Mouse (Mus musculus) limb, embryonic 15.5 days (tissue): ENCODE results near the gene Lrrfip1. TPM values are rescaled to one million over a fixed set of nuclear protein-coding genes. Genes with fewer than 3 reads are reported as not detected.

Experiments
- ATAC-seq: fragments of 200-750 bp; cut with Nextera tagmentation; 2 replicates; pipeline ENCODE4 v1.8.0; 2017; ENCODE audit warnings: low read depth, moderate TSS enrichment; ENCODE audit not compliant: insufficient number of reproducible peaks, low FRiP score, low TSS enrichment
- H3K27ac ChIP-seq: fragments of 300-500 bp; sonication (generic); 2 replicates; pipeline ENCODE4 v1.5.1; 2015; ENCODE audit warnings: moderate library complexity, mild to moderate bottlenecking, inconsistent platforms
- H3K27me3 ChIP-seq: fragments of 300-500 bp; sonication (generic); 2 replicates; pipeline ENCODE4 v1.6.1; 2015; ENCODE audit warnings: inconsistent platforms
- H3K36me3 ChIP-seq: fragments of 300-500 bp; sonication (generic); 2 replicates; pipeline ENCODE4 v1.6.1; 2015; ENCODE audit warnings: inconsistent platforms
- H3K4me1 ChIP-seq: fragments of 300-500 bp; sonication (generic); 2 replicates; pipeline ENCODE4 v1.6.1; 2015; ENCODE audit warnings: inconsistent platforms
- H3K4me2 ChIP-seq: fragments of 300-500 bp; sonication (generic); 2 replicates; pipeline ENCODE4 v1.6.1; 2015; ENCODE audit warnings: mild to moderate bottlenecking, inconsistent platforms
- H3K4me3 ChIP-seq: fragments of 300-500 bp; sonication (generic); 2 replicates; pipeline ENCODE4 v1.5.1; 2015; ENCODE audit warnings: mild to moderate bottlenecking, inconsistent platforms
- H3K9ac ChIP-seq: fragments of 300-500 bp; sonication (generic); 2 replicates; pipeline ENCODE4 v1.6.1; 2015; ENCODE audit warnings: inconsistent platforms
- H3K9me3 ChIP-seq: fragments of 300-500 bp; sonication (generic); 2 replicates; pipeline ENCODE4 v1.6.1; 2016; ENCODE audit warnings: inconsistent platforms
- WGBS: fragments of 180-500 bp; shearing (Covaris S2); methylation state at CpG from one replicate; pipeline ENCODE4 v1.1.7; 2015; 5-methylcytosine and 5-hydroxymethylcytosine counted together
- polyA plus RNA-seq: library from polyadenylated mRNA; unstranded; fragments of >200 nt; fragmentation: Nextera tagmentation; extraction: Ambion mirVana; gene quantifications from 2 replicates; pipeline ENCODE4 v1.2.1, GENCODE M21; 2015

The Lrrfip1 gene
- polyA plus RNA-seq, 1 experiment from 2014 or later, result 56.8 TPM

DNA sequence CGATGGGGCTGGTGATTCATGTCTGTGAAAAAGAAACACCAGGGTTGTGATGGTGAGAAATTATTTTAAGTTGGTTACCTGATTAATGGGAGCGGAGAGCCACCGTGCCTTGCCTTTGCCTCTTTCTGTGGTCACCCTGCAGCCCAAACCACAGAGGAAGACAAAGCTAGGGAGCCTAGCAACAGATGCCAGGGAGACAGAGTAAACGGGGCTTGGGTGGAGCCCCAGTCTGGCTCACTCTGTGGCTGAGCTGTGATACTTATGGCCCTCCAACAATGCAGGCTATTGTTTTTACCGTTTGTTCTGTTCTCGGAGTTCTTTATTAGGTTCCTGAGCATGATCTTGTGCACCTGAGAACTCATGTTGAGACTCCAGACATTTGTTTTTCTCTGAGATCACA, 50.8 kb downstream of the Lrrfip1 start:
- H3K4me1 ChIP-seq, result peaks cover 31% of the 10 kb centered on the region
- H3K36me3 ChIP-seq, result no peaks in the 10 kb centered on the region
- no peak overlapping the region for H3K27ac ChIP-seq
- no peak overlapping the region for H3K9ac ChIP-seq
- H3K4me2 ChIP-seq, result no peak overlapping the region
- ATAC-seq, result no peak
- H3K27me3 ChIP-seq, result no peaks in the 10 kb centered on the region
- no peak overlapping the region for H3K4me3 ChIP-seq
- 65% methylated on average over 6 of the region's 6 CpGs for WGBS
- no peaks in the 10 kb centered on the region for H3K9me3 ChIP-seq

DNA sequence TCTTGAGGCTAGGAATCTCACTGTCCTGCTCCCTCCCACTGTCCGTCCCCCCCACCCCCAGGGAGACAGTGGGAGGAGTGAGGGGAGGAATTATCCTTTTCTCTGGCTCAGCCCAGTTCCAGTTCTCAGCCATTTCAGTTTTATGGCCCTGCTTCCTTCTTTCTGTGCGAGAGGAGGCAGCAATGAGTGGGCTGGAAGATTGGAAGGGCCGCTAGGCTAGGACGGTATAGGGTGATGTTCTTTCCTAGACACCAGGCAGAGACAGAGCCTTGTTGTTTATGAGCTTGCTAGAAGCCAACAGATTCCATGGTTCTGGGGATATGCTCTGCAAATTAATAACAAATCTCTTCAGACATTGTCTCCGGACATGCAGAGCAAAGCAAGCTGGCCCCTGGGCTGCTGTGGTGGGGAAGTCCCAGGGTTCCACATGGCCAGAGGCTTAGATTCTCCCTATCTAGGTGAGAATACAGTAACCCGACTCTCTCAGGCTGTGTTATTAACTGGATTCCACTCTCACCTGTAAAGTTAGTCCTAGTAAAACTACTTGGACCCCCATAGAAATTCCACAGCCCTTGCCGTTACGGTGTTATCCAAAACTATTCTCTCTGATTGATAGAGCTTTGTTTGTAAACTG, 53.0 kb downstream of the Lrrfip1 start:
- Histone ChIP-seq H3K4me1 (peaks cover 41% of the 10 kb centered on the region), H3K36me3 (no peaks in the 10 kb centered on the region), H3K9ac (no peak overlapping the region), H3K27me3 (no peaks in the 10 kb centered on the region), H3K4me3 (no peak overlapping the region), H3K4me2 (peak overlapping the region; percentile 99; the same call in 1 of the 2 replicates), H3K27ac (no peak overlapping the region), H3K9me3 (no peaks in the 10 kb centered on the region)
- ATAC-seq, result no peak
- 39% methylated on average over 8 of the region's 8 CpGs for WGBS

DNA sequence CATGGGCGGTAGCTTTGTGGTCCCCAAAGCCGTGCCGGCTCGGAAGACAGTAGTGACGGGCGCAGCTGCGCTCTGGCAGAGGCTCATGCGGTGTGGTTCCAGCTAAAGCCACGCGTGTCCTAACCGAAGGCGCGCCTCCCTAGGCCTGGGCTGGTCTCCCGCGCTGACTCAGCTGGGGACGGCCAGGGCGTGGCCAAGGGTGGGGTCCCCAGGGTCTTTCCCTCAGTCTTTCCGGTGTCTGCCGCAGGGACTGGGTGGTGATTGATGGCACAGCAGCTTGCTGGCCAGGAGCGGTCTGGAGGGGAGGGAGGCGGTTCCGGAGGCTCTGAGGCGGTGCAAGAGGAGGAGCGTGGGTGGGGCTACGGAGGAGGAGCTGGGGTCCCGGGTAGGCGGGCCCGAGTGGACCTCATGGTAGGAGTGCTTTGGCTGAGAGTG, 54.2 kb downstream of the Lrrfip1 start:
- ATAC-seq, result peak; percentile 91
- Histone ChIP-seq H3K36me3 (no peaks in the 10 kb centered on the region), H3K4me1 (peaks cover 48% of the 10 kb centered on the region), H3K27ac (peak overlapping the region; percentile 73), H3K27me3 (no peaks in the 10 kb centered on the region), H3K9ac (peak overlapping the region; percentile 52), H3K4me2 (peak overlapping the region; percentile 99), H3K4me3 (peak overlapping the region; percentile 55), H3K9me3 (no peaks in the 10 kb centered on the region)
- under 1% methylated on average over 28 of the region's 28 CpGs for WGBS

DNA sequence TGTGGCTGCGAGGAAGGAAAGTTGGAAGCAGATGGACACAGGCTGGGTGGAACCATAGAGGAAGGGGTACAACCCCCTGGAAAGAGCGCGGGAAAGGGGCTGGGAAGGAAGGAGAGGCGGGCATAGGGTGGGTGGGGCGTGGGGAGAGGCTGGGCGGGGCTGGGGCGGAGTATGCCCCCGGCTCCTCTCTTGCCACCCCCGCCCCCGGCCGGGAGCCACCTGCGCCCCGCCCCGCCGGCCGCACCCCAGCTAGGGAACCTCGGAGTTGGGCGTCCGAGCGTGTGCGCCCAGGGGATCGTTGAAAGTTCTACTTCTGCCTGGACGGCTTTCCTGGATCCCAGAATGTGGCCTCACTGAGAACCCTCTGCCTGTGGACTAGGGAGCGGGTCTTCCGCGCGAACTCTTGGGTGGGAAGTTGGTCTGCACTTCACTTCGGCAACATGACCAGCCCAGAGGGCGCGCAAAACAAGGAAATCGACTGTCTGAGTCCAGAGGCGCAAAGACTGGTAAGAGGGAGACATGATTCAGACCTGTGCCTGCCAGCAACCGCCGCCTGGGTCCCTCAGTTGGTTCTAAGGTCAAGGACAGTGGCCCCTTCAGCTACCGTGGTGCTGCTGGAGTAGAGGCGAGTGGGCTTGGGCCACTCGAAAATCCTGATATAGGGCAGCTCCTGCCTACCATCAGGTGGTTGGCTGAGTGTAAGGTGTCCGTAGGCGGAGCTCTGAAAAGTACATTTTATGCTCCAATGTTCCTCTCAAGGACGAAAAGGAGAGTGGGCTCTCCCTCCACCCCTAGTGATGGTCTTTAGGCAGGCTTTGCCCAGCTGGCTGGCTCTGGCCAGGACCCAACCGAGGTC, 54.9 kb downstream of the Lrrfip1 start:
- H3K36me3 ChIP-seq, result no peaks in the 10 kb centered on the region
- peak overlapping the region; percentile 99 for H3K4me2 ChIP-seq
- H3K27ac ChIP-seq, result peak overlapping the region; percentile 73
- no peaks in the 10 kb centered on the region for H3K27me3 ChIP-seq
- peak; percentile 66 for ATAC-seq
- H3K4me1 ChIP-seq, result peaks cover 52% of the 10 kb centered on the region
- 2% methylated on average over 38 of the region's 41 CpGs for WGBS
- no peaks in the 10 kb centered on the region for H3K9me3 ChIP-seq
- peak overlapping the region; percentile 55 for H3K4me3 ChIP-seq
- peak overlapping the region; percentile 52 for H3K9ac ChIP-seq

DNA sequence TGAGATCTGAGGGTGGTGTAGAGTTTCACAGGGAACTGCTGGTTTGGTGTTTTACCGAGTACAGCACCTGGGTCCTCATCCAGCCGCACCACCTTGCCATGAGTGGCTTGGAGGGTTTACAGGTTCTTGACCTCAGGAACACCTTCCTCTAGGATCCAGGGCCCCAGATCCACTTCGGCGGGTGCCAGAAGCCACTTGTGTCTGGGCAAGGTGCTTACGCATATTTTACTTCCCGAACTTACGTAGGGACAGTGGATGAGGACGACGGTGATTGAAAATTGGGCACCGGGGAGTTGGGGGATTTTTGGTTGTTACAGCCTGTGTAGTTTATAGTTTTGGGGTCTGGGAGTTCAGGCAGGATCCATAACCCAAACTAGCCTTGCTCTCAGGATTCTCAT, 55.5 kb downstream of the Lrrfip1 start:
- 35% methylated on average over 10 of the region's 10 CpGs for WGBS
- H3K4me3 ChIP-seq, result peak overlapping the region; percentile 55
- H3K9me3 ChIP-seq, result no peaks in the 10 kb centered on the region
- H3K9ac ChIP-seq, result no peak overlapping the region
- H3K4me2 ChIP-seq, result peak overlapping the region; percentile 99
- H3K36me3 ChIP-seq, result no peaks in the 10 kb centered on the region
- peaks cover 52% of the 10 kb centered on the region for H3K4me1 ChIP-seq
- peak overlapping the region; percentile 73; the same call in 1 of the 2 replicates for H3K27ac ChIP-seq
- H3K27me3 ChIP-seq, result no peaks in the 10 kb centered on the region
- no peak for ATAC-seq

DNA sequence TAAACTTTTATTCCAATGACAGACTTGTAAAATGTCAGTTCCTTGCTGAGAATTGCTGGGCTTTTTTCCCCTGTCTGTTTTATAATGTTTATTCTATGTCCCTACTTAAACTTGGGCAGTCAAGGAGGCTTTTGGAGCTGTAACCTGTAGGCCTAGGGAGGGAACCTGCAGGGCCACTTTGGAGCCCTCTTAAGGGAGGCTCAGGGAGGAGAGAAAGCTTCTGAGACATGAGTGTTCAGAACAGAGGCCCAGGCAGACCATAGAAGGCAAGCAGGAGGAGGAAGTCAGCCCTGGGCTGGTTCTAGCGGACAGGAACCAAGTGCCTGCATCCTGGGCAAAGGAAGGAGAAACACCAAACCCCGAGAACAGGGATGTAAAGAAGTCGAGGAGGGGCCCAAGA, 56.3 kb downstream of the Lrrfip1 start:
- 57% methylated on average over 3 of the region's 3 CpGs for WGBS
- H3K4me3 ChIP-seq, result peak overlapping the region; percentile 55

DNA sequence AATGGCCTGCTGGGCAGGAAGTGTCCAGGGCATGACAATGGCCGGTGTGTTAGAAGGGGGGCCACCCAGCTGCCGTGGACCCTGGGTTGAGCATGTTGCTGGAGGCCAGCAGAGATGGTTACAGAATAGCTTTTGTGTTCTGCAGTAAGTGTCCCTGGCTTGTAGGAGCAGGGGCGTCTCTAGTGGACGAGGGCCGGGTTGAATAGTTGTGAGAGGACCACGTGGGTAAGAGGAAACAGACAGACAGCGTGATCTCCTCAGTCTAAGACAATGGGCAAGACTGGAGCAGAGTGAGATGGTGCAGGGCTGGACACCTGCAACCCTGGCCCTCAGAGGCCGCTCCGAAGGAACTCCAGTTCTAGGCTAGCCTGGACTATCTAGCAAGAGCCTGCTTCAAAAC, 57.2 kb downstream of the Lrrfip1 start:
- no peaks in the 10 kb centered on the region for H3K9me3 ChIP-seq
- H3K4me2 ChIP-seq, result no peak overlapping the region
- peaks cover 63% of the 10 kb centered on the region for H3K4me1 ChIP-seq
- no peak overlapping the region for H3K9ac ChIP-seq
- no peak overlapping the region for H3K27ac ChIP-seq
- no peaks in the 10 kb centered on the region for H3K36me3 ChIP-seq
- no peak overlapping the region for H3K4me3 ChIP-seq
- WGBS, result 66% methylated on average over 9 of the region's 9 CpGs
- no peak for ATAC-seq
- no peaks in the 10 kb centered on the region for H3K27me3 ChIP-seq

More for the DNA sequence above, 56.3 kb downstream of the Lrrfip1 start:
- Histone ChIP-seq H3K27me3 (no peaks in the 10 kb centered on the region), H3K9ac (no peak overlapping the region), H3K36me3 (no peaks in the 10 kb centered on the region), H3K9me3 (no peaks in the 10 kb centered on the region), H3K4me1 (peaks cover 56% of the 10 kb centered on the region), H3K27ac (no peak overlapping the region), H3K4me2 (peak overlapping the region; percentile 99)
- ATAC-seq, result no peak

DNA sequence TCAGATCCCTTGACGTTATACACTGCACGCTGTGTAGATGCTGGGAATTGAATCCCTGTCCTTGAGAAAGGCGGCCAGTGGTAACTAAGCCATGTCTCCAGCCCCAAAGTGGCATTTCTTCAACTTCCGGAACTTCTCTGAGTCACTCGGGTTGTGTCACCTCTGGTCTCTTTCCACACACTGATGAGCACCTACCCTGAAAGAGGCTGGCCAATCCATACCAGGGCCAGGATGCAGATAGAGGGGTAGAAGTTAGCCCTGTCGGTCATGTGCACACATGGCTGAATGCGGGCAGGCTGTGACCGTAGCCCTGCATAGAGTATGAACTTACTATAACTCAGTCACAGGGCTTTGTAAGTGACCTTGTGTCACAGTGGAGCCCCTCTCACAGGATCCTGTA, 57.9 kb downstream of the Lrrfip1 start:
- H3K27me3 ChIP-seq, result no peaks in the 10 kb centered on the region
- no peak overlapping the region for H3K4me3 ChIP-seq
- 88% methylated on average over 8 of the region's 8 CpGs for WGBS
- H3K9me3 ChIP-seq, result no peaks in the 10 kb centered on the region
- H3K36me3 ChIP-seq, result no peaks in the 10 kb centered on the region
- no peak overlapping the region for H3K4me2 ChIP-seq
- no peak overlapping the region for H3K9ac ChIP-seq
- ATAC-seq, result no peak
- H3K4me1 ChIP-seq, result peaks cover 64% of the 10 kb centered on the region
- H3K27ac ChIP-seq, result no peak overlapping the region

DNA sequence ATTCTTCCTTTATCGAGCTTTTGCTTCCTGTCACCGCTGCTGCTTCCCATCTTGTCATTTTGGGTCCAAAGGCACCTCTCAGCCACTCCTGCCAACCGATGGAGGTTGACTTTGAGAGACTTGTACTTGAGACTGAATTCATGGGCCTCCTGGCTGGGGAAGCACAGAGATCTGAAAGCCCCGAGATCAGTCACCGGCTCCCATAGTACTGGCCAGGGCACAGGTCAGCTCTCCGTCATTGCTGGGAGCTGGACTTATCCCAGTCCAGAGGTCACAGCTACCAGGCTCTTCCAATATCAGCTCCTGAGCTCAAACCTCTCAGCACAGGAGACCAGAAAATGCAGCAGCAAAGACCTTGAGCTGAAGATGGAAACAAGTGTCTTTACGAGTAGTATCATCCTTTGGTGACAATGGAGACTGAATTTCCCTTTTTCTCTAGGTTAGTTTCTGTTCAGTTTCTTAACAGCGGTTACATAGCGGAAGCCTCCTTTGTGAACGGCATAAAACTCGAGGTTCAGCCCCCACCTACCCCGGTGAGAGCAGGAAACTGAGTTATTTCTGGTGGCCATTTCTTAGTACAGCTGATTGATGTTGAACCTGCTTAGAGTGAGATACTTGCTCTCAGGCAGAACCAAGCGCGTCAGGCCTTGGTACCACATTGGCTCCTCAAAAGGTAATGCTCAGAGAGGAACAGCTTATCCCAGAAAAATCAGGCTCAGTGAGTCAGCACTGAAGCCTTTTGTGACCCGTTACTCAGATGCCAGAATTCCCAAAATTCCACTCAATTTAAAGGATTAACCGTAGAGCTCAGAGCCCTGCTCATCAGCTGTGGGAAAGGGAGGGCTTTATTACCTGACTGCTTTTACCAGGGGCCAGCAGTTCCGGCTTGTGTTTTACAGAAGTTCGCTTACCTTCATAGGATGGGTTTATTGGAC, 59.0 kb downstream of the Lrrfip1 start:
- ATAC-seq, result no peak
- 58% methylated on average over 18 of the region's 18 CpGs for WGBS
- H3K4me1 ChIP-seq, result peaks cover 64% of the 10 kb centered on the region
- no peak overlapping the region for H3K4me2 ChIP-seq
- no peaks in the 10 kb centered on the region for H3K27me3 ChIP-seq
- H3K36me3 ChIP-seq, result no peaks in the 10 kb centered on the region
- no peak overlapping the region for H3K9ac ChIP-seq
- H3K27ac ChIP-seq, result no peak overlapping the region; the same call in 1 of the 2 replicates
- H3K4me3 ChIP-seq, result no peak overlapping the region
- no peaks in the 10 kb centered on the region for H3K9me3 ChIP-seq

DNA sequence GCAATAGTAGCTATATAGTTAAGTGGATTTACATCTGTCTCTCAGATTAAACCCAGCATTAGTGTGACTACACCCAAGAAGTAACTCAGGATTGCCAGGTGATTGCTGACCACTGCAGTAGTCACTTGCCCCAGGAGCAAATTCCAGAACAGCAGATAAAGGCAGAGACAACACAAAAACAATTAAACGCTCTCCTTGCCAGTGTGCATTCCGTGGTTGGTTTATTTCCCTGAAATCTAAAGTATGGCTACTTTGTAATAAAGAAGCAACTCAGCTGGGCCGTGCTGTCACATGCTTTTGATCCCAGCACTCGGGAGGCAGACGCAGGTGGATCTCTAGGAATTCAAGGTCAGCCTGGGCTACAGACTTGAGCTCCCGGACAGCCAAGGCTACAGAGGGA, 59.7 kb downstream of the Lrrfip1 start:
- WGBS, result 51% methylated on average over 6 of the region's 6 CpGs
- Histone ChIP-seq H3K27me3 (no peaks in the 10 kb centered on the region), H3K36me3 (no peaks in the 10 kb centered on the region), H3K9me3 (no peaks in the 10 kb centered on the region), H3K9ac (no peak overlapping the region), H3K4me3 (no peak overlapping the region), H3K27ac (no peak overlapping the region), H3K4me1 (peaks cover 67% of the 10 kb centered on the region), H3K4me2 (no peak overlapping the region)
- ATAC-seq, result no peak

DNA sequence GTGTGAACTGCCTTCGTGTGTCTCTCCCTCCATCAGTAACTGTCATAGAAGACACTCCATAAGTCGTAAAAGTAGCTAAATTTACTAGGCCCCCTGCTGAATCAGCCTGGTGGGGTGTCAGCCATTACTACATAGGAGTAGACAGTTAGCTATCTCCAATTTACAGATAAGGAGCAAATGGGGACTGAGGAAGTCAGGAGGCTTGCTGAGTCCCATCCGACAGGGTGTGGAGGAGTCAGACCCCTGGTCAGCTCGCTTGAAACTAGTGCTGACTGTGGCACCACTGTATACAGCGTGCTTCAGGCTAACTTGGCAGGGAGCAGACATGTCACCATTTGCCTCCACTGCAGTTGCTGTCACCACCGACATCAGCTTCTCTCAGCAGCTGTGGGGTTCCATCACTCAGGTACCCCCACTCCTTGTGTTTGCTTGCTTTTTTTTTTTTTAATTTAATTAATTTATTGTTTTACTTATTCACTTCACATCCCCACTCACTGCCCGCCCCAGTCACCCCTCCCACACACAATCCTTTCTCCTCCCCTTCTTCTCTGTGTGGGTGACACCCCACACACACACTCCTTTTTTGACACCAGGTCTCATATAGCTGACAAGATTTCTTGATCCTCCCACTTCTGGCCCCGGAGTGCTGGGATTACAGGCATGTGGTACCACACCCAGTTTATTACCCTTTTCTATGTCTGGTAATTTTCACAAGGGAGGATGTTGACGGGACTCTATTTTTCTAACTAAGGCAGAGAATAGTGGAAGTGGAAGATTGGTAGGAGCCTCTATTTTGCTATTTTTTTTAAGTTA, 61.5 kb downstream of the Lrrfip1 start:
- WGBS, result 45% methylated on average over 9 of the region's 9 CpGs
- no peak overlapping the region for H3K4me2 ChIP-seq

More for the DNA sequence above, 61.5 kb downstream of the Lrrfip1 start:
- Histone ChIP-seq H3K36me3 (no peaks in the 10 kb centered on the region), H3K27me3 (no peaks in the 10 kb centered on the region), H3K4me1 (peaks cover 68% of the 10 kb centered on the region), H3K27ac (no peak overlapping the region), H3K9ac (no peak overlapping the region), H3K9me3 (no peaks in the 10 kb centered on the region), H3K4me3 (no peak overlapping the region)
- ATAC-seq, result no peak
